Mouse (Mus musculus) thymus, adult 2 months (tissue): ENCODE results near the gene Napepld.
"Not testable (repeated sequence)": the region's sequence is repeated elsewhere in the genome, so short reads cannot be mapped to it uniquely, and the experiment has no call there.

Experiments
- CTCF ChIP-seq: fragments of 200-500 bp; IDR thresholded peaks from 2 replicates; pipeline ENCODE4 v1.5.1; 2012; ENCODE audit warnings: mild to moderate bottlenecking, control low read depth, low read length, moderate library complexity, borderline replicate concordance; ENCODE audit not compliant: control insufficient read depth, poor library complexity, insufficient read depth; ENCODE audit errors: extremely low read depth
- POLR2A ChIP-seq: fragments of 200-500 bp; IDR thresholded peaks from 2 replicates; pipeline ENCODE4 v1.6.1; 2012; ENCODE audit warnings: mild to moderate bottlenecking, low read length, control low read depth, moderate library complexity; ENCODE audit not compliant: control insufficient read depth, poor library complexity, insufficient read depth; ENCODE audit errors: extremely low read depth

- not testable (repeated sequence) for TF ChIP-seq CTCF, POLR2A
Measured at GRCm38 (mm10) chr5:21699555-21699954, 1.6 kb downstream of the Napepld start.
